Mouse (Mus musculus) heart, postnatal 0 days (tissue): Measurements from ENCODE around the gene Ccl17. TPM values are rescaled to one million over a fixed set of nuclear protein-coding genes. Genes with fewer than 3 reads are reported as not detected.

Experiments
- ATAC-seq: fragments of 200-750 bp; cut with Nextera tagmentation; 2 replicates; pipeline ENCODE4 v1.8.0; 2017; ENCODE audit warnings: low read depth, moderate number of reproducible peaks, moderate library complexity; ENCODE audit not compliant: insufficient read depth
- DNase-seq: peaks from one replicate; pipeline ENCODE4 v3.0.0-alpha.2; 2016; ENCODE audit warnings: low spot score
- H3K27ac ChIP-seq: fragments of 300-500 bp; sonication (generic); 2 replicates; pipeline ENCODE4 v1.5.1; 2014; ENCODE audit warnings: low read depth, mild to moderate bottlenecking
- H3K27me3 ChIP-seq: fragments of 300-500 bp; sonication (generic); 2 replicates; pipeline ENCODE4 v1.6.1; 2014; ENCODE audit warnings: low read length, mixed read lengths; ENCODE audit not compliant: control insufficient read depth, insufficient read depth
- H3K36me3 ChIP-seq: fragments of 300-500 bp; sonication (generic); replicated peaks from 2 replicates; pipeline ENCODE4 v1.6.1; 2014; ENCODE audit warnings: low read length, mixed read lengths; ENCODE audit not compliant: control insufficient read depth, insufficient read depth
- H3K4me1 ChIP-seq: fragments of 300-500 bp; sonication (generic); 2 replicates; pipeline ENCODE4 v1.6.1; 2014; ENCODE audit warnings: antibody characterized with exemption; ENCODE audit not compliant: control insufficient read depth, insufficient read depth
- H3K4me2 ChIP-seq: fragments of 300-500 bp; sonication (generic); 2 replicates; pipeline ENCODE4 v1.6.1; 2014; ENCODE audit warnings: low read depth, mild to moderate bottlenecking, low read length, moderate library complexity
- H3K4me3 ChIP-seq: fragments of 300-500 bp; sonication (generic); 2 replicates; pipeline ENCODE4 v1.5.1; 2014; ENCODE audit warnings: low read depth, low read length
- H3K9ac ChIP-seq: fragments of 300-500 bp; sonication (generic); replicated peaks from 2 replicates; pipeline ENCODE4 v1.6.1; 2014; ENCODE audit warnings: low read depth, low read length, mixed read lengths
- H3K9me3 ChIP-seq: fragments of 300-500 bp; sonication (generic); replicated peaks from 2 replicates; pipeline ENCODE4 v1.6.1; 2016; ENCODE audit warnings: low read length; ENCODE audit not compliant: control insufficient read depth
- CTCF ChIP-seq: IDR thresholded peaks from 2 replicates; pipeline ENCODE4 v1.5.1; 2016; ENCODE audit warnings: antibody characterized with exemption, control low read depth, low read depth
- EP300 ChIP-seq: IDR thresholded peaks from 2 replicates; pipeline ENCODE4 v1.6.1; 2016; ENCODE audit warnings: antibody characterized with exemption, low read depth
- WGBS: fragments of 180-500 bp; shearing (Covaris S2); extraction: QIAGEN DNeasy Blood & Tissue Kit; methylation state at CpG from one replicate; pipeline ENCODE4 v1.1.7; 2014; 5-methylcytosine and 5-hydroxymethylcytosine counted together
- polyA plus RNA-seq: library from polyadenylated mRNA; unstranded; fragments of >200 nt; fragmentation: Nextera tagmentation; extraction: Ambion mirVana; gene quantifications from 2 replicates; pipeline ENCODE4 v1.2.1, GENCODE M21; 2015
- total RNA-seq: library from RNA; depleted of rRNA; stranded (reverse); fragments of >200 nt; gene quantifications from 2 replicates; pipeline ENCODE4 v1.2.3, GENCODE M21; 2014; ENCODE audit warnings: low replicate concordance; rRNA removed

Gene Ccl17
- total RNA-seq = not detected in 2 replicates
- 0.25 TPM in 1 of 2 replicates, not detected in the other for polyA plus RNA-seq

- Histone ChIP-seq H3K4me1 (no peaks in the 10 kb centered on the region), H3K36me3 (no peaks in the 10 kb centered on the region), H3K4me2 (no peak within 1 kb of the TSS), H3K4me3 (no peak within 1 kb of the TSS), H3K27me3 (no peaks in the 10 kb centered on the region), H3K9ac (no peak within 1 kb of the TSS), H3K9me3 (no peaks in the 10 kb centered on the region), H3K27ac (no peak within 1 kb of the TSS)
- DNase-seq (no peak), ATAC-seq (no peak)
- 23% methylated on average over 3 of the region's 3 CpGs for whole genome bisulfite sequencing
- no peak for TF ChIP-seq EP300
- no peak for TF ChIP-seq CTCF
Observed at GRCm38 (mm10) chr8:94810153-94810552, at the start of gene Ccl17. Gene Ccl17, plus strand, starts transcription at chr8:94810453.

GRCm38 (mm10) chr8:94767035-94767434, 43.2 kb upstream of the Ccl17 start:
- no peak overlapping the region for H3K9ac ChIP-seq
- H3K4me2 ChIP-seq = no peak overlapping the region
- H3K4me3 ChIP-seq = no peak overlapping the region
- H3K27ac ChIP-seq = no peak overlapping the region
- ATAC-seq = no peak
- H3K36me3 ChIP-seq = no peaks in the 10 kb centered on the region
- H3K9me3 ChIP-seq = no peaks in the 10 kb centered on the region
- no peak for DNase-seq
- WGBS = 44% methylated on average over 9 of the region's 9 CpGs
- TF ChIP-seq CTCF (no peak), EP300 (no peak)
- peaks cover 11% of the 10 kb centered on the region for H3K4me1 ChIP-seq
- peaks cover 21% of the 10 kb centered on the region for H3K27me3 ChIP-seq

- TF ChIP-seq CTCF = no peak
- no peak overlapping the region for H3K4me2 ChIP-seq
- no peak overlapping the region for H3K27ac ChIP-seq
- H3K4me3 ChIP-seq = no peak overlapping the region
- no peaks in the 10 kb centered on the region for H3K36me3 ChIP-seq
- peaks cover 32% of the 10 kb centered on the region for H3K27me3 ChIP-seq
- ATAC-seq = no peak
- H3K9ac ChIP-seq = no peak overlapping the region
- H3K9me3 ChIP-seq = no peaks in the 10 kb centered on the region
- H3K4me1 ChIP-seq = peaks cover 16% of the 10 kb centered on the region
- WGBS = 23% methylated on average over 6 of the region's 6 CpGs
- DNase-seq = no peak
Observed at GRCm38 (mm10) chr8:94770945-94771344, 39.3 kb upstream of the Ccl17 start.

GRCm38 (mm10) chr8:94771941-94772670, 38.1 kb upstream of the Ccl17 start, which contains the start of gene Cx3cl1:
Gene Cx3cl1, plus strand, starts transcription at chr8:94772009.
- H3K27ac ChIP-seq = no peak within 1 kb of the TSS
- WGBS = under 1% methylated on average over 36 of the region's 38 CpGs

GRCm38 (mm10) chr8:94773048-94773447, 37.2 kb upstream of the Ccl17 start:
- ATAC-seq (no peak), DNase-seq (no peak)
- WGBS = 70% methylated on average over 6 of the region's 6 CpGs
- H3K4me1 ChIP-seq = peaks cover 19% of the 10 kb centered on the region
- H3K4me3 ChIP-seq = no peak overlapping the region
- no peak for TF ChIP-seq EP300
- TF ChIP-seq CTCF = no peak
- H3K36me3 ChIP-seq = no peaks in the 10 kb centered on the region
- H3K9ac ChIP-seq = no peak overlapping the region
- H3K4me2 ChIP-seq = peak overlapping the region; percentile 87; the same call in 1 of the 2 replicates
- no peaks in the 10 kb centered on the region for H3K9me3 ChIP-seq
- H3K27me3 ChIP-seq = peaks cover 32% of the 10 kb centered on the region
- no peak overlapping the region for H3K27ac ChIP-seq

More at GRCm38 (mm10) chr8:94771941-94772670, 38.1 kb upstream of the Ccl17 start, which contains the start of gene Cx3cl1:
- Histone ChIP-seq H3K27me3 (peaks cover 32% of the 10 kb centered on the region), H3K36me3 (no peaks in the 10 kb centered on the region), H3K9me3 (no peaks in the 10 kb centered on the region), H3K4me1 (peaks cover 16% of the 10 kb centered on the region), H3K9ac (peak within 1 kb of the TSS; percentile 45), H3K4me3 (peak within 1 kb of the TSS; percentile 55), H3K4me2 (peak within 1 kb of the TSS; percentile 87)
- ATAC-seq (peak; percentile 86), DNase-seq (peak; percentile 53)
- no peak for TF ChIP-seq CTCF
- no peak for TF ChIP-seq EP300
